Mouse (Mus musculus) inflammation-experienced regulatory T-cells, adult 6 months (primary cell): ENCODE measurements around the gene Arcn1. TPM values are rescaled to one million over a fixed set of nuclear protein-coding genes. Genes with fewer than 3 reads are reported as not detected.
A peak's percentile ranks its signal among the peaks of the same experiment; 100 is the strongest.

ENCODE experiments used
- ATAC-seq: one replicate; pipeline ENCODE4 v1.8.0; 2017
- polyA plus RNA-seq, 3 experiments: library from polyadenylated mRNA; unstranded; fragments of 100-300 nt; shearing (Covaris generic); gene quantifications; one replicate each; pipeline ENCODE4 v1.2.1; 2017

Arcn1 gene
- polyA plus RNA-seq, 3 experiments from 2014 or later: 64.6 to 101 (median 67.3) TPM

- no peak for ATAC-seq
Measured at GRCm38 (mm10) chr9:44740663-44741192, 26.9 kb downstream of the Arcn1 start.

- ATAC-seq: no peak
Measured at GRCm38 (mm10) chr9:44737240-44737949, 30.2 kb downstream of the Arcn1 start.

GRCm38 (mm10) chr9:44736301-44736700, 31.3 kb downstream of the Arcn1 start:
- ATAC-seq: no peak

- no peak for ATAC-seq
Measured at GRCm38 (mm10) chr9:44735886-44736285, 31.8 kb downstream of the Arcn1 start.

GRCm38 (mm10) chr9:44734524-44735494, 32.8 kb downstream of the Arcn1 start, which contains the start of gene Phldb1:
Phldb1 (minus strand) TSS chr9:44735198.
- peak; percentile 72 for ATAC-seq

- ATAC-seq: peak; percentile 38
Measured at GRCm38 (mm10) chr9:44733671-44734523, 33.7 kb downstream of the Arcn1 start.

- no peak for ATAC-seq
Measured at GRCm38 (mm10) chr9:44732921-44733530, 34.6 kb downstream of the Arcn1 start.

GRCm38 (mm10) chr9:44732130-44732549, 35.5 kb downstream of the Arcn1 start:
- no peak for ATAC-seq

- no peak for ATAC-seq
Measured at GRCm38 (mm10) chr9:44727441-44727840, 40.2 kb downstream of the Arcn1 start.

GRCm38 (mm10) chr9:44726431-44727146, 41.1 kb downstream of the Arcn1 start:
- ATAC-seq: no peak

- no peak for ATAC-seq
Measured at GRCm38 (mm10) chr9:44724665-44725064, 43.0 kb downstream of the Arcn1 start.

GRCm38 (mm10) chr9:44724223-44724622, 43.4 kb downstream of the Arcn1 start:
- ATAC-seq: no peak

GRCm38 (mm10) chr9:44723521-44724041, 44.1 kb downstream of the Arcn1 start:
- no peak for ATAC-seq

- ATAC-seq: no peak
Measured at GRCm38 (mm10) chr9:44723008-44723407, 44.6 kb downstream of the Arcn1 start.

- ATAC-seq: no peak
Measured at GRCm38 (mm10) chr9:44722575-44722974, 45.1 kb downstream of the Arcn1 start.

GRCm38 (mm10) chr9:44721877-44722186, 45.8 kb downstream of the Arcn1 start:
- ATAC-seq: no peak

GRCm38 (mm10) chr9:44721154-44721876, 46.3 kb downstream of the Arcn1 start:
- ATAC-seq: peak; percentile 58

- peak; percentile 51 for ATAC-seq
Measured at GRCm38 (mm10) chr9:44720358-44721153, 47.1 kb downstream of the Arcn1 start.

GRCm38 (mm10) chr9:44719632-44720357, 47.9 kb downstream of the Arcn1 start:
- ATAC-seq: no peak
